Mouse (Mus musculus): ENCODE measurements around the gene Ddx39b.
"Not testable (repeated sequence)": the region's sequence is repeated elsewhere in the genome, so short reads cannot be mapped to it uniquely, and the experiment has no call there.

The Ddx39b gene

GRCm38 (mm10) chr17:35219601-35220041, 21.9 kb upstream of the Ddx39b start:
- DNase-seq (ENCODE audit: low spot score), result no peak

- peak; percentile 71 for DNase-seq (ENCODE audit: low spot score)
These were observed 21.2 kb upstream of the Ddx39b start, which contains the start of gene Gm16181 for GRCm38 (mm10) chr17:35220156-35220952. Gm16181 (plus strand) TSS chr17:35220834.

- DNase-seq (ENCODE audit: low spot score), result no peak
These were observed 19.2 kb upstream of the Ddx39b start for GRCm38 (mm10) chr17:35222299-35222698.

GRCm38 (mm10) chr17:35224641-35225040, 16.9 kb upstream of the Ddx39b start:
- no peak for DNase-seq (ENCODE audit: low spot score)

- DNase-seq (ENCODE audit: low spot score), result no peak
These were observed 16.1 kb upstream of the Ddx39b start for GRCm38 (mm10) chr17:35225456-35225855.

GRCm38 (mm10) chr17:35226561-35227046, 14.9 kb upstream of the Ddx39b start:
- no peak for DNase-seq (ENCODE audit: low spot score)

GRCm38 (mm10) chr17:35231022-35231421, 10.5 kb upstream of the Ddx39b start:
- DNase-seq (ENCODE audit: low spot score), result no peak

GRCm38 (mm10) chr17:35232043-35232442, 9.5 kb upstream of the Ddx39b start:
- DNase-seq (ENCODE audit: low spot score), result peak; percentile 94

GRCm38 (mm10) chr17:35232659-35233058, 8.9 kb upstream of the Ddx39b start:
- DNase-seq (ENCODE audit: low spot score), result no peak

- no peak for DNase-seq (ENCODE audit: low spot score)
These were observed 8.2 kb upstream of the Ddx39b start, which contains the start of gene Atp6v1g2 for GRCm38 (mm10) chr17:35233114-35233980. Atp6v1g2 (plus strand) TSS chr17:35233660.

GRCm38 (mm10) chr17:35234090-35234489, 7.5 kb upstream of the Ddx39b start:
- DNase-seq (ENCODE audit: low spot score), result not testable (repeated sequence)

- DNase-seq (ENCODE audit: low spot score), result peak; percentile 66
These were observed 6.6 kb upstream of the Ddx39b start for GRCm38 (mm10) chr17:35234903-35235302.

GRCm38 (mm10) chr17:35235614-35236389, 5.7 kb upstream of the Ddx39b start, which contains the start of gene Nfkbil1:
Nfkbil1 (minus strand) TSS chr17:35235792.
- peak; percentile 88 for DNase-seq (ENCODE audit: low spot score)

GRCm38 (mm10) chr17:35236390-35236746, 5.2 kb upstream of the Ddx39b start:
- DNase-seq (ENCODE audit: low spot score), result peak; percentile 99

GRCm38 (mm10) chr17:35236996-35237395, 4.5 kb upstream of the Ddx39b start:
- DNase-seq (ENCODE audit: low spot score), result no peak

- no peak for DNase-seq (ENCODE audit: low spot score)
These were observed 4.0 kb upstream of the Ddx39b start for GRCm38 (mm10) chr17:35237504-35237903.

GRCm38 (mm10) chr17:35239700-35240099, 1.8 kb upstream of the Ddx39b start:
- no peak for DNase-seq (ENCODE audit: low spot score)

- DNase-seq (ENCODE audit: low spot score), result no peak
These were observed 902 bp upstream of the Ddx39b start for GRCm38 (mm10) chr17:35240384-35241304.

- peak; percentile 83 for DNase-seq (ENCODE audit: low spot score)
These were observed 732 bp downstream of the Ddx39b start for GRCm38 (mm10) chr17:35242015-35242941.

GRCm38 (mm10) chr17:35243086-35243485, 1.5 kb downstream of the Ddx39b start:
- DNase-seq (ENCODE audit: low spot score), result peak; percentile 73
